Mouse (Mus musculus): ENCODE measurements at regions not wholly inside any gene's neighbourhood (a gene's known extent, or its start where the extent isn't known, plus 50 kb on each side); places are given as distances from the start of the nearest gene placed in this dataset.

DNA sequence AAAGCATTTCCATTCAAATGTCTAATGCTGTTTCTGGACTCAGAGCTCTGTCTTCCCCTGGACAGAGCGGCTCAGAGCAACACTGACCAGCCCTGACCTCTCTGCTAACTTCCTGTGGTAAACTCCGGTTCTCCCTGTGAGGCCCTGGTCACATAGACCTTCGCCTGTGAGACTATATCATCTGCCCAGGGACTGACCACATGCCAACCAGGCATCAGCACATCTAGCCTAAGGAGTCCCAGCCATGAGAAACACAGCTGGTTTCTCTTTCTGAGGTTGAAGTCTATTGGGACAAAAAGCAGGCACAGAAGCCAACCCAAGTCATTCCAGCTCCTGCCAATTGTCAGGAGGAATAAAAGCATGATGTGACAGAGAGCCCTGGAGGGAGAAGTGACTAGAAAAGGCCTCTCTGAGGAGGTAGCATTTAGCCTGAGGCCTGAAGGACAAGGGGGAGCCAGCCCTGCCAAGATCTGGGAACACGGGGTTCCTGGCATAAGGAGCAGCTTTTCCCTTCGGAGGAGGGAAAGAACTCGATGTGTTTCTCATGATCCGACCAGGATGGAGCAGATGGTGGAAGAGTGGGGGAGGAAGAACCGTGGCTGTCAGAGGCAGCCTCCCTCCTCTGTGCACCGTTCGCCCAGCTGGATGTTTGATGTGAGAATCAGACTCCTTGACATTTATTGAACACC, 237.7 kb downstream of the Opa1 start:
- no peaks in the 10 kb centered on the region for H3K27me3 ChIP-seq (ENCODE audit: control insufficient read depth, insufficient read depth, low read depth, low read length)
- H3K27ac ChIP-seq (ENCODE audit: low read length) = no peak overlapping the region; the same call in 1 of the 2 replicates
- no peak overlapping the region for H3K4me3 ChIP-seq (ENCODE audit: low read depth, low read length)
- no peaks in the 10 kb centered on the region for H3K9me3 ChIP-seq (replicated peaks; ENCODE audit: control insufficient read depth, low read length, poor library complexity, severe bottlenecking)
- no peak overlapping the region for H3K9ac ChIP-seq (ENCODE audit: low read depth, low read length)
- peaks cover 7% of the 10 kb centered on the region for H3K4me1 ChIP-seq (ENCODE audit: control insufficient read depth, insufficient read depth, low read length)
- no peak overlapping the region for H3K4me2 ChIP-seq (ENCODE audit: low read length)
- WGBS = 62% methylated on average over 10 of the region's 10 CpGs
- ATAC-seq = no peak
- H3K36me3 ChIP-seq (ENCODE audit: control insufficient read depth, insufficient read depth, low read length) = no peaks in the 10 kb centered on the region

- 54% methylated on average over 7 of the region's 7 CpGs for WGBS
- H3K4me1 ChIP-seq (ENCODE audit: control insufficient read depth, insufficient read depth, low read length) = no peaks in the 10 kb centered on the region
- no peak overlapping the region for H3K9ac ChIP-seq (ENCODE audit: low read depth, low read length)
- no peak overlapping the region for H3K4me3 ChIP-seq (ENCODE audit: low read depth, low read length)
- no peaks in the 10 kb centered on the region for H3K27me3 ChIP-seq (ENCODE audit: control insufficient read depth, insufficient read depth, low read depth, low read length)
- no peaks in the 10 kb centered on the region for H3K36me3 ChIP-seq (ENCODE audit: control insufficient read depth, insufficient read depth, low read length)
- H3K4me2 ChIP-seq (ENCODE audit: low read length) = no peak overlapping the region
- no peak overlapping the region for H3K27ac ChIP-seq (ENCODE audit: low read length)
- ATAC-seq = no peak
- no peaks in the 10 kb centered on the region for H3K9me3 ChIP-seq (replicated peaks; ENCODE audit: control insufficient read depth, low read length, poor library complexity, severe bottlenecking)
Observed at GRCm38 (mm10) chr16:29818807-29819440, 239.8 kb downstream of the Opa1 start.

GRCm38 (mm10) chr16:29820704-29821103, 241.6 kb downstream of the Opa1 start:
- 87% methylated on average over 9 of the region's 9 CpGs for WGBS
- H3K4me1 ChIP-seq (ENCODE audit: control insufficient read depth, insufficient read depth, low read length) = no peaks in the 10 kb centered on the region
- ATAC-seq = no peak
- no peaks in the 10 kb centered on the region for H3K9me3 ChIP-seq (replicated peaks; ENCODE audit: control insufficient read depth, low read length, poor library complexity, severe bottlenecking)
- H3K27ac ChIP-seq (ENCODE audit: low read length) = no peak overlapping the region
- no peaks in the 10 kb centered on the region for H3K36me3 ChIP-seq (ENCODE audit: control insufficient read depth, insufficient read depth, low read length)
- H3K9ac ChIP-seq (ENCODE audit: low read depth, low read length) = no peak overlapping the region
- H3K4me2 ChIP-seq (ENCODE audit: low read length) = no peak overlapping the region
- H3K27me3 ChIP-seq (ENCODE audit: control insufficient read depth, insufficient read depth, low read depth, low read length) = no peaks in the 10 kb centered on the region
- no peak overlapping the region for H3K4me3 ChIP-seq (ENCODE audit: low read depth, low read length)

DNA sequence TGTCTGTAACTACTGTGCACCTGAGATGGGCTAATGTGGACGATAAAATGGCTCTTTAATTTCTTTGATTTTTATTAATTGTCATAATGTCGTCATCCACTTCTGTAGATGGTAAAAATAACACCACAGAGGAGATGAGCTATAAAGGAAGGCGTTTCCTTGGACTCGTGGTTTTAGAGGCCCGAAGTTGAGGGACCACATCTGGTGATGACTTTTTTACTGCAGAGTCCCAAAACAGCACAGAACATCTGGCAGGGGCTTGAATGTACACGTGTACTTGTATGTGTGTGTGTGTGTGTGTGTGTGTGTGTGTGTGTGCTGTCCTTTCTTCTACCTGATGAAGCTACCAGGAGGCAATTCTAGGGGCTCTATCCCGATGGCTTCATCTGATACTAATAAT, 242.1 kb upstream of the Hes1 start:
- no peak overlapping the region for H3K4me2 ChIP-seq (ENCODE audit: low read length)
- H3K4me1 ChIP-seq (ENCODE audit: control insufficient read depth, insufficient read depth, low read length) = no peaks in the 10 kb centered on the region
- no peaks in the 10 kb centered on the region for H3K36me3 ChIP-seq (ENCODE audit: control insufficient read depth, insufficient read depth, low read length)
- H3K9ac ChIP-seq (ENCODE audit: low read depth, low read length) = no peak overlapping the region
- H3K9me3 ChIP-seq (replicated peaks; ENCODE audit: control insufficient read depth, low read length, poor library complexity, severe bottlenecking) = no peaks in the 10 kb centered on the region
- no peak for ATAC-seq
- no peaks in the 10 kb centered on the region for H3K27me3 ChIP-seq (ENCODE audit: control insufficient read depth, insufficient read depth, low read depth, low read length)
- H3K4me3 ChIP-seq (ENCODE audit: low read depth, low read length) = no peak overlapping the region
- no peak overlapping the region for H3K27ac ChIP-seq (ENCODE audit: low read length)
- WGBS = 86% methylated on average over 7 of the region's 7 CpGs

GRCm38 (mm10) chr16:29822843-29823401, 241.3 kb upstream of the Hes1 start:
- 68% methylated on average over 8 of the region's 8 CpGs for WGBS
- no peak for ATAC-seq
- no peak overlapping the region for H3K4me3 ChIP-seq (ENCODE audit: low read depth, low read length)

GRCm38 (mm10) chr16:29826927-29827326, 237.3 kb upstream of the Hes1 start:
- H3K27me3 ChIP-seq (ENCODE audit: control insufficient read depth, insufficient read depth, low read depth, low read length) = no peaks in the 10 kb centered on the region
- 0 out of 2 replicates have a peak, but pooled peaks cover 3% of the 10 kb centered on the region for H3K9me3 ChIP-seq (replicated peaks; ENCODE audit: control insufficient read depth, low read length, poor library complexity, severe bottlenecking)
- no peak overlapping the region for H3K27ac ChIP-seq (ENCODE audit: low read length)
- no peak for ATAC-seq
- H3K4me2 ChIP-seq (ENCODE audit: low read length) = no peak overlapping the region
- no peaks in the 10 kb centered on the region for H3K36me3 ChIP-seq (ENCODE audit: control insufficient read depth, insufficient read depth, low read length)
- H3K4me1 ChIP-seq (ENCODE audit: control insufficient read depth, insufficient read depth, low read length) = no peaks in the 10 kb centered on the region
- WGBS = 76% methylated on average over 5 of the region's 5 CpGs
- H3K9ac ChIP-seq (ENCODE audit: low read depth, low read length) = no peak overlapping the region
- no peak overlapping the region for H3K4me3 ChIP-seq (ENCODE audit: low read depth, low read length)

More at GRCm38 (mm10) chr16:29822843-29823401, 241.3 kb upstream of the Hes1 start:
- Histone ChIP-seq H3K27ac (ENCODE audit: low read length) (no peak overlapping the region), H3K36me3 (ENCODE audit: control insufficient read depth, insufficient read depth, low read length) (no peaks in the 10 kb centered on the region), H3K27me3 (ENCODE audit: control insufficient read depth, insufficient read depth, low read depth, low read length) (no peaks in the 10 kb centered on the region), H3K9me3 (replicated peaks; ENCODE audit: control insufficient read depth, low read length, poor library complexity, severe bottlenecking) (0 out of 2 replicates have a peak, but pooled peaks cover 2% of the 10 kb centered on the region), H3K4me1 (ENCODE audit: control insufficient read depth, insufficient read depth, low read length) (no peaks in the 10 kb centered on the region), H3K9ac (ENCODE audit: low read depth, low read length) (no peak overlapping the region), H3K4me2 (ENCODE audit: low read length) (no peak overlapping the region)

DNA sequence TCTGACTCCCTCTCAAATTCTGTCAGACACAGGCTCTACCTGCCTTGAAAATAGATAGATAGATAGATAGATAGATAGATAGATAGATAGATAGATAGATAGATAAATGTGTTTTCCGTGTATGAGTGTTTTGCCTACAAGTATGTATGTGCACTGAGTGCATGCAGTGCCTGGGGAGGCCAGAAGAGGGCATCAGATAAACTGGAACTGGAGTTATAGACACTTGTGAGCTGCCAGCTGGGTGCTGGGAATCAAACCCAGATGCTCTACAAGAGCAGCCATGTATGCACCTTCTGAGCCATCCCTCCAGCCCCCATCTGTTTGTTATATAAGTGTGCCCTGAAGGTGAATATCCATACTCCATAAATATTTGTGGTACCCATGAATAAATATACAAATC, 236.4 kb upstream of the Hes1 start:
- no peak for ATAC-seq
- Histone ChIP-seq H3K27ac (ENCODE audit: low read length) (no peak overlapping the region), H3K4me3 (ENCODE audit: low read depth, low read length) (no peak overlapping the region), H3K4me2 (ENCODE audit: low read length) (no peak overlapping the region), H3K36me3 (ENCODE audit: control insufficient read depth, insufficient read depth, low read length) (no peaks in the 10 kb centered on the region), H3K9me3 (replicated peaks; ENCODE audit: control insufficient read depth, low read length, poor library complexity, severe bottlenecking) (0 out of 2 replicates have a peak, but pooled peaks cover 3% of the 10 kb centered on the region), H3K27me3 (ENCODE audit: control insufficient read depth, insufficient read depth, low read depth, low read length) (no peaks in the 10 kb centered on the region), H3K9ac (ENCODE audit: low read depth, low read length) (no peak overlapping the region), H3K4me1 (ENCODE audit: control insufficient read depth, insufficient read depth, low read length) (no peaks in the 10 kb centered on the region)
- WGBS = 94% methylated on average over 1 of the region's 1 CpGs

DNA sequence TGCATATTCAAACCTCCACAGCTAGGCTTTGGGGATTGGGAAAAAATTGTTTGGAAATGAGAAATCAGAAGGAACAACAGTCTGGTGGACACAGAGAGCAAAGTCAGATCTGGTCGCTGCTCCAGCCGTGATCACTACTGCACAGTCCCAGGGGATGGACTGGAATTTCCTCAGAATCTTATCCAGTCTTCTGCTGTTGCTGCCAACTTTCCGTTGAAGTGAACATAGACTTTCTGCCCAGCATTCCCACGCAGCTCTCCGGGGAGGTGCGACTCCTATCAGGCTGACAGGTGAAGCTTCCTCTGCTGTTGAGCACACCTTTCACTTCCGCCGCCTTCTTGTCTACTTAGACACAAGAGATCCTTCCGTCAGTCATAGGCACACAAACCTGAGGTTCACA, 234.7 kb upstream of the Hes1 start:
- H3K4me1 ChIP-seq (ENCODE audit: control insufficient read depth, insufficient read depth, low read length) = no peaks in the 10 kb centered on the region
- no peak for ATAC-seq
- H3K9ac ChIP-seq (ENCODE audit: low read depth, low read length) = no peak overlapping the region
- 92% methylated on average over 9 of the region's 9 CpGs for WGBS
- no peak overlapping the region for H3K4me3 ChIP-seq (ENCODE audit: low read depth, low read length)
- no peak overlapping the region for H3K27ac ChIP-seq (ENCODE audit: low read length)
- no peak overlapping the region for H3K4me2 ChIP-seq (ENCODE audit: low read length)
- 0 out of 2 replicates have a peak, but pooled peaks cover 3% of the 10 kb centered on the region for H3K9me3 ChIP-seq (replicated peaks; ENCODE audit: control insufficient read depth, low read length, poor library complexity, severe bottlenecking)
- no peaks in the 10 kb centered on the region for H3K27me3 ChIP-seq (ENCODE audit: control insufficient read depth, insufficient read depth, low read depth, low read length)
- H3K36me3 ChIP-seq (ENCODE audit: control insufficient read depth, insufficient read depth, low read length) = no peaks in the 10 kb centered on the region

GRCm38 (mm10) chr16:29830101-29830500, 234.1 kb upstream of the Hes1 start:
- ATAC-seq = no peak
- 0 out of 2 replicates have a peak, but pooled peaks cover 2% of the 10 kb centered on the region for H3K4me1 ChIP-seq (ENCODE audit: control insufficient read depth, insufficient read depth, low read length)
- H3K9me3 ChIP-seq (replicated peaks; ENCODE audit: control insufficient read depth, low read length, poor library complexity, severe bottlenecking) = 0 out of 2 replicates have a peak, but pooled peaks cover 3% of the 10 kb centered on the region
- no peak overlapping the region for H3K4me3 ChIP-seq (ENCODE audit: low read depth, low read length)
- no peak overlapping the region for H3K9ac ChIP-seq (ENCODE audit: low read depth, low read length)
- no peak overlapping the region for H3K4me2 ChIP-seq (ENCODE audit: low read length)
- no peaks in the 10 kb centered on the region for H3K36me3 ChIP-seq (ENCODE audit: control insufficient read depth, insufficient read depth, low read length)
- H3K27me3 ChIP-seq (ENCODE audit: control insufficient read depth, insufficient read depth, low read depth, low read length) = no peaks in the 10 kb centered on the region
- no peak overlapping the region for H3K27ac ChIP-seq (ENCODE audit: low read length)

Measured in midbrain, embryonic 16.5 days (tissue).